Mouse (Mus musculus) cortical plate, adult 2 months (tissue): ENCODE measurements around the gene 4933427D14Rik.

Experiments used
- CTCF ChIP-seq: fragments of 200-500 bp; IDR thresholded peaks from 2 replicates; pipeline ENCODE4 v1.5.1; 2011; ENCODE audit warnings: mild to moderate bottlenecking, control low read depth, low read length; ENCODE audit not compliant: insufficient read depth; ENCODE audit errors: extremely low read depth
- POLR2A ChIP-seq: fragments of 200-500 bp; IDR thresholded peaks from 2 replicates; pipeline ENCODE4 v1.6.1; 2011; ENCODE audit warnings: mild to moderate bottlenecking, low read length, control low read depth; ENCODE audit not compliant: insufficient read depth; ENCODE audit errors: extremely low read depth

- TF ChIP-seq POLR2A = no peak
- TF ChIP-seq CTCF = no peak
Measured at GRCm38 (mm10) chr11:72134536-72135382, 72.5 kb downstream of the 4933427D14Rik start.
